Mouse (Mus musculus): ENCODE measurements around the gene Grcc10. TPM values are rescaled to one million over a fixed set of nuclear protein-coding genes. Genes with fewer than 3 reads are reported as not detected.

Gene Grcc10
- polyA plus RNA-seq, 1 experiment = 221 TPM

DNA sequence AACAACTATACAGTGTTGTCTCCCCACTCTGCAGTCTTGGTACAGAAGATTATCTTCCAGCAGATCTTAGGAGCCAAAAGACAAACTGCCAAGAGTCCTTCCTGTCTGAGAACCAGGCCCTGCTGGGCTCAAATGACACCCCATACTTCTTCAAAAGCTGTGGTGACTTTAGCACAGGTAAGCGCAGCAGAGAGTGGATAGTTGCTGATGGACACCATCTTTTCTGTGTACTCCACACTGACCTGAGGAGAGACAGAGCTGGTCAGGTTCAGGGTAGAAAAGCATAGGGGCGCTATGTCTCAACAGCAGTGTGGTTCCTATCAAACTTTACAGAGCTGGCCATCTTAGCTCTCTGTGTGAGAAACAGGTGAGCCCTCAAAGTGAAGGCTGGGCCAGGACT lies 36.8 kb downstream of the Grcc10 start:
- no peak overlapping the region for H3K27ac ChIP-seq (ENCODE audit: insufficient read depth, low read depth, low read length)
- no peak for TF ChIP-seq POLR2A (IDR thresholded peaks at IDR 0.05; ENCODE audit: borderline replicate concordance, low read depth, low read length)
- TF ChIP-seq CTCF (IDR thresholded peaks at IDR 0.05; ENCODE audit: low read depth, low read length) = no peak
- H3K4me3 ChIP-seq (ENCODE audit: insufficient read depth, low read length) = no peak overlapping the region
- H3K4me1 ChIP-seq (ENCODE audit: control insufficient read depth, insufficient read depth, low read length) = peaks cover 13% of the 10 kb centered on the region

DNA sequence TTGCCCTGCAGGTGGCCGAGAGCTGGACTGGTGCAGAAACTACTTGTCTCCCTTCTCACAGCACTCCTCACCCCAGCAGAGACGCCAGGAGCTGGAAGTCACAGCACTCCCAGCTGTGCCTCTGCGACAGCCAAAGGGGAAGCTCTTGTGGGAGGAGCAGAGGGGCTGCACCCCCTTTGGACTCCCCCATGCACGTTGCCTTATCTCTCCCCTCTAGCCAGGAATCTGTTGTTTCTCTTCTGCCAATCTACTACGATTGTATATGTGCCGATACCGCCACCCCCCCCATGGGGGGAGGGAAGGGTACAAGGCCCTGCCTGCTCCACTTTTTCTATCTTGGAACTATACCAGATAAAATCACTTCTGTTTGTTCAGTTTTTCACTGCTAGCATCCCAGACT lies 37.4 kb downstream of the Grcc10 start:
- H3K27ac ChIP-seq (ENCODE audit: insufficient read depth, low read depth, low read length) = no peak overlapping the region
- TF ChIP-seq CTCF (IDR thresholded peaks at IDR 0.05; ENCODE audit: low read depth, low read length) (no peak), POLR2A (IDR thresholded peaks at IDR 0.05; ENCODE audit: borderline replicate concordance, low read depth, low read length) (no peak)
- H3K4me1 ChIP-seq (ENCODE audit: control insufficient read depth, insufficient read depth, low read length) = peaks cover 18% of the 10 kb centered on the region
- H3K4me3 ChIP-seq (ENCODE audit: insufficient read depth, low read length) = no peak overlapping the region

DNA sequence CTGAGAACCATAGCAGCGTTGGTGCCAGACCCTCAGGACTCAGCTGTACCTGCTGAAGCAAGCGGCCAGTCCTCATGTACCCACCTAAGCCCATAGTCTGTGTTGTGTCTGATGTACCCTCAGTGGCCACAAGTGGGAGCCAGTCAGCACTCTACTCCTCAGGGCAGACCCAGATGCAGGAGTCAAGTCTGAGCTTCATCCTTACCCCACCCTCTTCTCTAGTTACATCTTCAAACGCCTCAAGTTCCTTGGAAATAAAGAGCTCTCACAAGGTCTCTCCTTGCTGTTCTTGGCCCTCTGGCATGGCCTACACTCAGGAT lies 38.4 kb downstream of the Grcc10 start:
- TF ChIP-seq POLR2A (IDR thresholded peaks at IDR 0.05; ENCODE audit: borderline replicate concordance, low read depth, low read length) = no peak
- TF ChIP-seq CTCF (IDR thresholded peaks at IDR 0.05; ENCODE audit: low read depth, low read length) = peak; percentile 51
- peaks cover 18% of the 10 kb centered on the region for H3K4me1 ChIP-seq (ENCODE audit: control insufficient read depth, insufficient read depth, low read length)
- no peak overlapping the region for H3K4me3 ChIP-seq (ENCODE audit: insufficient read depth, low read length)
- H3K27ac ChIP-seq (ENCODE audit: insufficient read depth, low read depth, low read length) = no peak overlapping the region

DNA sequence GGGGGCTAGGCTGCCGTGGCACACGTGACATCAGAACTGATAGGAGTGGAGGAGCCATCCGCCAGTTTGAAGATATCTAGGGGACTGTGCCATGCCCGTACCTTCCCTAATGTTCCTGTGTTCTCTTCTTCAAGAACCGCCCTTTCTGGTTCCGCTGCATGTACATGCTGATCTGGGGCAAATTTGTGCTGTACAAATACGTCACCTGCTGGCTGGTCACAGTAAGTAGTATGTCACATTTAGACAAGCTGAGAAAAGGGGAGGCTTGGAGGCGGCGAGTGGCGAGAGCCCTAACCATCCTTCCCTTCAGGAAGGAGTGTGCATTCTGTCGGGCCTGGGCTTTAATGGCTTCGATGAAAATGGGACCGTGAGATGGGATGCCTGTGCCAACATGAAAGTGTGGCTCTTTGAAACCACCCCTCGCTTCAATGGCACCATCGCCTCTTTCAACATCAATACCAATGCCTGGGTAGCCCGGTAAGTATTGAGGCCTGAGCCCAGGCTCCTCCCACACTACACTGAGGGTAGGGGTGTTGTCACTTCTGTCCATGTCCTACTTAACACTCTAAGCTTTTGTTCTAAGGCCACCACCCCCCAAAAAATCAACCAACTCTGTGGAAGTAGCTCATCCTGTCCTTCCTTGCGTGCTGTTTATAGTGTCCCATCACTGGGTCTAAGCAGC lies 38.9 kb downstream of the Grcc10 start:
- Histone ChIP-seq H3K4me3 (ENCODE audit: insufficient read depth, low read length) (no peak overlapping the region), H3K27ac (ENCODE audit: insufficient read depth, low read depth, low read length) (no peak overlapping the region), H3K4me1 (ENCODE audit: control insufficient read depth, insufficient read depth, low read length) (peaks cover 23% of the 10 kb centered on the region)
- no peak for TF ChIP-seq POLR2A (IDR thresholded peaks at IDR 0.05; ENCODE audit: borderline replicate concordance, low read depth, low read length)
- TF ChIP-seq CTCF (IDR thresholded peaks at IDR 0.05; ENCODE audit: low read depth, low read length) = no peak

DNA sequence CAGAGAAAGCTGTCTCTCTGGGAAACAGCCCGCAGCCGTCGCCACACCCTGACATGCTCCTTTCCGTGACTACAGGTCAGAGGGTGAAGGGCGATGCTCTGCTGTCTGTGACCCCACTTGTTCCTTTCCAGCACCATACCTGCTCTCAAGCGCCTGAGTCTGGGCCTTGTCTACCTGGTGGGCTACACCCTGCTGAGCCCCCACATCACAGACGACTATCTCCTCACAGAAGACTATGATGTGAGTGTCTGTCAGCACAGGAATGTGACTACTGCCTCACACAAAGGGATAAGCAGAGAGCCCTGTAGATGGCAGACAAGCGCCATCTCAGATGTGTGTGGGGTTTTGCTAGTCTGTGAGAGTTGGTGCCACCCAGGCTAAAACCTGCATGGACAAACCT lies 39.8 kb downstream of the Grcc10 start:
- no peak for TF ChIP-seq CTCF (IDR thresholded peaks at IDR 0.05; ENCODE audit: low read depth, low read length)
- TF ChIP-seq POLR2A (IDR thresholded peaks at IDR 0.05; ENCODE audit: borderline replicate concordance, low read depth, low read length) = no peak
- Histone ChIP-seq H3K27ac (ENCODE audit: insufficient read depth, low read depth, low read length) (no peak overlapping the region), H3K4me3 (ENCODE audit: insufficient read depth, low read length) (no peak overlapping the region), H3K4me1 (ENCODE audit: control insufficient read depth, insufficient read depth, low read length) (peaks cover 32% of the 10 kb centered on the region)

DNA sequence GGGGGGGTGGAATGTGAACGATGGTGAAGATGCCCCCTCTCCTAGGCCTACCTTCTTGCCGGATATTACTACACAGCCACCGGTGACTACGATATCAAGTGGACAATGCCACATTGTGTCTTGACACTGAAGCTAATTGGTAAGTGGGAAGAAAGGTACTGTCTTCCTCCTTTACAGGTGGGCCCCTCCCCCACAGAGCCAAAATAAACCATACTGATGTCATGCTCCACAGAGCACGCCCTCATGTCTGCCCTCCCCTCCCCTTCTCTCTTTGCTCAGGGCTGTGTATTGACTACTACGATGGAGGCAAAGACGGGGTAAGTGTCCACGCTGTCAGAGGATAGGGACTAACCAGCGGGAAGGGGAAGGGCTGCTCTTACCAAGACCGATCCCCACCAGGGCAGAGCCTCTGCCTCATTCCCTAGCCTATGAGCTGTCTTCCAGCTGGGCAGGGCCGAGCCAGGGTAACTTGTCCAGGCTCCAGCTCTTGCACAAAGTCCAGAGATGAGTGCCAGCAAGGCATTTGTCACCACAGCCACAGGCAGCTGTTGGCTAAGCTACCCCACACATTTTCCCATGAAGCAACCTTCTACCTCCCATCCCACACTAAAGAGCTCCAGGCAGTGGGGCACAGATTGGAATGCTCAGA lies 41.1 kb downstream of the Grcc10 start:
- peaks cover 37% of the 10 kb centered on the region for H3K4me1 ChIP-seq (ENCODE audit: control insufficient read depth, insufficient read depth, low read length)
- H3K4me3 ChIP-seq (ENCODE audit: insufficient read depth, low read length) = no peak overlapping the region
- TF ChIP-seq POLR2A (IDR thresholded peaks at IDR 0.05; ENCODE audit: borderline replicate concordance, low read depth, low read length) (no peak), CTCF (IDR thresholded peaks at IDR 0.05; ENCODE audit: low read depth, low read length) (no peak)
- H3K27ac ChIP-seq (ENCODE audit: insufficient read depth, low read depth, low read length) = no peak overlapping the region

DNA sequence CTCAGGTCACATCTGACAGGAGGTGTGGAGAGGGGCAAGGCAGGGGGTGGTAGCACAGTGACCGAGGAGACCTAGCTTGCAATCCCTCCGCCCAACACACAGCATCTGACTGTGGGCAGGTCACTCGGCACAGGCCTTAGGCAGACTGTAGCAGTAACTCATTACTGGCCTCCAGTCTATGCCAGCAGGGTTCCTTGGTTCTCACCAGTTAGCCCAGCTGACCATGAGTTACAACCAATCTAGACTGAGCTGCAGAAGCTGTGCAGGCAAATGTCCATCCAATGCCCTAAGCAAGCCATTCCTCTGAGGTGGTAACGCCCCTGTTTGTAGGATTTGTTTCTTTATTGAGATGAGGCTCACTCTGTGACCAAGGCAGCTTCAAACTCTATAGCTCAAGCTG lies 41.8 kb downstream of the Grcc10 start:
- H3K4me1 ChIP-seq (ENCODE audit: control insufficient read depth, insufficient read depth, low read length) = peaks cover 37% of the 10 kb centered on the region
- no peak overlapping the region for H3K27ac ChIP-seq (ENCODE audit: insufficient read depth, low read depth, low read length)
- no peak overlapping the region for H3K4me3 ChIP-seq (ENCODE audit: insufficient read depth, low read length)
- TF ChIP-seq POLR2A (IDR thresholded peaks at IDR 0.05; ENCODE audit: borderline replicate concordance, low read depth, low read length) = no peak
- no peak for TF ChIP-seq CTCF (IDR thresholded peaks at IDR 0.05; ENCODE audit: low read depth, low read length)

DNA sequence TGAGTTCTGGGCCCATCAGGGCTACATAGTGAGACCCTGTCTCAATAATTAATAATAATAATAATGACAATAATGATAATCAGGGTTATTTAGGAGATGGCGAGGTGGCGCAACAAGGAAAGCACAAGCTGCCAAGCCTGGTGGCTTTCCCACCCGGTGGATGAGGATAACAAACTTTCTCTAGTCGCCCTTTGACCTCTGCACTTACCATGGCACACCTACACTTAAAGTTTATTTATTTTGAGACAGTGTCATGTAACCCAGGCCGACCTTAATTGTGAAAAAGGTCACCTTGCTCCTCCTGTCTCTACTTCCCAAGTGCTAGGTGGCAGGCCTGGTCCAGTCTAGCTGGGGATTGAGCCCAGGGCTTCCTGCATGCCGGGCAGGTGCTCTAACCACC lies 42.4 kb downstream of the Grcc10 start:
- Histone ChIP-seq H3K4me1 (ENCODE audit: control insufficient read depth, insufficient read depth, low read length) (peaks cover 40% of the 10 kb centered on the region), H3K4me3 (ENCODE audit: insufficient read depth, low read length) (no peak overlapping the region), H3K27ac (ENCODE audit: insufficient read depth, low read depth, low read length) (no peak overlapping the region)
- TF ChIP-seq POLR2A (IDR thresholded peaks at IDR 0.05; ENCODE audit: borderline replicate concordance, low read depth, low read length) = no peak
- TF ChIP-seq CTCF (IDR thresholded peaks at IDR 0.05; ENCODE audit: low read depth, low read length) = no peak

DNA sequence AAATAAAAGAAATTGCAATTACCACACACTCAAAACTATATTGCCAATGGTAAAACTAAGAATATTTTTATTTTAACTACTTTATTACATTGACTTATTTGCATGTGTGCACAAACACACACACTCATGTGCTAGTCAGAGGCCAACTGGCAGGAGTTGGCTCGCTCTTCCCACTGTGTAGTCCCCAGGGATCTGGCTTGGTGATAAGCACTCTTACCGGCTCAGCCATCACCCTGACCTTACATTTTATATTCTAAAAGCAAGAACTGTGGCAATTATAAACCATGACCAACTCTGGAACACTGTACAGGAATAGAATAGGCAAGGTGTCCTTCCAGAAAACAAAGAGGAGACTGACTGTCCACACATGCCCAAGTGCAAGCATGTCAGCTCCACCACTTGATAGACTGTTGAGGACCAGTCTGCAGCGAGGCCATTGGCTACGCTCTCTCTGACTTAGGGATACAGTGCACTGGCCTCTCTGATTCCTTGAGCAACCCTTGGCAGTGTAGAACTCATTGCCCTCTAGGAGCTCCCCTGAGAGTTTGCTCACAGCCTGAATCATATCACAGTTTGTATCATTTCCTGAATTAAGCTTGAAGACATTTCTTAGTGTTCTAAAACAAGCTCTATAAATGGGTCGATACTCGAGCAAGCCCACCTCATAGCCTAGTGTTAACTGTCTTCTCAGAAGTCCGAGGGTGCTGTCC lies 44.6 kb downstream of the Grcc10 start:
- H3K27ac ChIP-seq (ENCODE audit: insufficient read depth, low read depth, low read length) = no peak overlapping the region
- no peak overlapping the region for H3K4me3 ChIP-seq (ENCODE audit: insufficient read depth, low read length)
- no peak for TF ChIP-seq CTCF (IDR thresholded peaks at IDR 0.05; ENCODE audit: low read depth, low read length)
- no peak for TF ChIP-seq POLR2A (IDR thresholded peaks at IDR 0.05; ENCODE audit: borderline replicate concordance, low read depth, low read length)
- peaks cover 49% of the 10 kb centered on the region for H3K4me1 ChIP-seq (ENCODE audit: control insufficient read depth, insufficient read depth, low read length)
